Mouse (Mus musculus): Measurements from ENCODE around the gene Gm10118. TPM values are rescaled to one million over a fixed set of nuclear protein-coding genes. Genes with fewer than 3 reads are reported as not detected.

The Gm10118 gene
- total and polyA plus RNA-seq, 3 experiments = not detected

- Histone ChIP-seq H3K27me3 (replicated peaks) (no peaks in the 10 kb centered on the region), H3K9me3 (replicated peaks; ENCODE audit: low read length) (peaks cover 37% of the 10 kb centered on the region), H3K79me2 (replicated peaks; ENCODE audit: control insufficient read depth, extremely low read depth, insufficient read depth, poor library complexity, severe bottlenecking) (no peaks in the 10 kb centered on the region), H3K4me3 (replicated peaks in 1 of 3; ENCODE audit: low read depth in 2 of 3, low read length in 2 of 3, poor library complexity in 1 of 3) (no peak overlapping the region), H3K36me3 (replicated peaks in 1 of 2; ENCODE audit: control insufficient read depth in 1 of 2, insufficient read depth in 1 of 2, low read length in 1 of 2) (no peaks in the 10 kb centered on the region), H3K4me1 (ENCODE audit: control insufficient read depth in 1 of 2, insufficient read depth in 2 of 2) (no peaks in the 10 kb centered on the region), H3K9ac (ENCODE audit: insufficient read depth, low read depth) (no peak overlapping the region), H3K27ac (ENCODE audit: insufficient read depth, low read depth) (no peak overlapping the region), H3K4me2 (ENCODE audit: insufficient read depth, low read depth, poor library complexity, severe bottlenecking) (no peak overlapping the region)
- DNase-seq (ENCODE audit: extremely low read depth) = no peak
- TF ChIP-seq ELF1 (IDR thresholded peaks at IDR 0.05; ENCODE audit: low read depth, low read length) (no peak), ZKSCAN1 (IDR thresholded peaks at IDR 0.05; ENCODE audit: borderline replicate concordance, low read depth, low read length) (no peak), CHD1 (IDR thresholded peaks at IDR 0.05; ENCODE audit: low read depth, low read length) (no peak), E2F4 (IDR thresholded peaks at IDR 0.05; ENCODE audit: insufficient replicate concordance, low read depth, low read length) (no peak), POLR2A (IDR thresholded peaks at IDR 0.05; ENCODE audit: low read depth, low read length) (no peak), RCOR1 (conservative IDR thresholded peaks at IDR 0.05; ENCODE audit: low read depth, low read length) (no peak)
- in situ Hi-C loops (cut with MboI; ENCODE audit: low pct_ligation_motif_present, low pct_unique_long_range_greater_than_20kb, low sequenced_read_pairs) = no loop called here
- dilution Hi-C loops (cut with MboI; ENCODE audit: extremely low pct_ligation_motif_present, extremely low pct_unique_long_range_greater_than_20kb, low sequenced_read_pairs) = no loop called here
These were observed 27.2 kb upstream of the Gm10118 start for GRCm38 (mm10) chr10:63954308-63954930.

- no peak overlapping the region for H3K27ac ChIP-seq (ENCODE audit: insufficient read depth, low read depth)
- H3K4me1 ChIP-seq (ENCODE audit: control insufficient read depth in 1 of 2, insufficient read depth in 2 of 2) = no peaks in the 10 kb centered on the region
- in situ Hi-C loops (cut with MboI; ENCODE audit: low pct_ligation_motif_present, low pct_unique_long_range_greater_than_20kb, low sequenced_read_pairs) (no loop called here), dilution Hi-C loops (cut with MboI; ENCODE audit: extremely low pct_ligation_motif_present, extremely low pct_unique_long_range_greater_than_20kb, low sequenced_read_pairs) (no loop called here)
- no peaks in the 10 kb centered on the region for H3K27me3 ChIP-seq (replicated peaks)
- no peak overlapping the region for H3K4me3 ChIP-seq (replicated peaks in 1 of 3; ENCODE audit: low read depth in 2 of 3, low read length in 2 of 3, poor library complexity in 1 of 3)
- H3K9ac ChIP-seq (ENCODE audit: insufficient read depth, low read depth) = no peak overlapping the region
- no peaks in the 10 kb centered on the region for H3K36me3 ChIP-seq (replicated peaks in 1 of 2; ENCODE audit: control insufficient read depth in 1 of 2, insufficient read depth in 1 of 2, low read length in 1 of 2)
- TF ChIP-seq MAFK (IDR thresholded peaks at IDR 0.05; ENCODE audit: insufficient replicate concordance, low read length) = no peak
- TF ChIP-seq ELF1 (IDR thresholded peaks at IDR 0.05; ENCODE audit: low read depth, low read length) = no peak
- no peak for TF ChIP-seq USF2 (conservative IDR thresholded peaks at IDR 0.05; ENCODE audit: low read depth, low read length)
- no peak for TF ChIP-seq KAT2A (IDR thresholded peaks at IDR 0.05; ENCODE audit: insufficient replicate concordance, low read length)
- no peak for TF ChIP-seq ZNF384 (IDR thresholded peaks at IDR 0.05; ENCODE audit: low read depth, low read length)
- no peak for TF ChIP-seq EP300 (IDR thresholded peaks at IDR 0.05; ENCODE audit: low read length)
- no peak for TF ChIP-seq NELFE (IDR thresholded peaks at IDR 0.05; ENCODE audit: low read depth, low read length)
- no peak for TF ChIP-seq RAD21 (IDR thresholded peaks at IDR 0.05; ENCODE audit: low read depth, low read length)
- TF ChIP-seq SMC3 (IDR thresholded peaks at IDR 0.05; ENCODE audit: low read depth, low read length) = no peak
- TF ChIP-seq SIN3A (IDR thresholded peaks at IDR 0.05; ENCODE audit: low read length) = no peak
- TF ChIP-seq GABPA (IDR thresholded peaks at IDR 0.05; ENCODE audit: insufficient replicate concordance, low read depth, low read length) = no peak
- TF ChIP-seq CHD2 (IDR thresholded peaks at IDR 0.05; ENCODE audit: low read length) = no peak
- TF ChIP-seq MXI1 (IDR thresholded peaks at IDR 0.05; ENCODE audit: low read depth, low read length) = no peak
- no peak for TF ChIP-seq MYC (IDR thresholded peaks at IDR 0.05; ENCODE audit: low read depth, low read length)
- TF ChIP-seq BHLHE40 (IDR thresholded peaks at IDR 0.05; ENCODE audit: low read depth, low read length) = no peak
- TF ChIP-seq MAX (IDR thresholded peaks at IDR 0.05; ENCODE audit: low read length) = no peak
- TF ChIP-seq CHD1 (IDR thresholded peaks at IDR 0.05; ENCODE audit: low read depth, low read length) = no peak
- TF ChIP-seq POLR2AphosphoS2 (IDR thresholded peaks at IDR 0.05; ENCODE audit: low read depth, low read length) = no peak
- no peak for TF ChIP-seq UBTF (IDR thresholded peaks at IDR 0.05; ENCODE audit: low read depth, low read length)
- H3K79me2 ChIP-seq (replicated peaks; ENCODE audit: control insufficient read depth, extremely low read depth, insufficient read depth, poor library complexity, severe bottlenecking) = no peaks in the 10 kb centered on the region
- H3K9me3 ChIP-seq (replicated peaks; ENCODE audit: low read length) = peaks cover 53% of the 10 kb centered on the region
- no peak for DNase-seq (ENCODE audit: extremely low read depth)
- no peak overlapping the region for H3K4me2 ChIP-seq (ENCODE audit: insufficient read depth, low read depth, poor library complexity, severe bottlenecking)
These were observed 24.2 kb upstream of the Gm10118 start for GRCm38 (mm10) chr10:63951481-63951880.

Data from CH12.LX (cell line).